Mouse (Mus musculus) forebrain, embryonic 14.5 days (tissue): Measurements from ENCODE around the gene 4930452B06Rik. TPM values are rescaled to one million over a fixed set of nuclear protein-coding genes. Genes with fewer than 3 reads are reported as not detected.

Experiments used
- ATAC-seq: fragments of 200-750 bp; cut with Nextera tagmentation; 2 replicates; pipeline ENCODE4 v1.8.0; 2017; ENCODE audit warnings: mild to moderate bottlenecking, moderate library complexity
- DNase-seq: peaks from one replicate; pipeline ENCODE4 v3.0.0-alpha.2; 2015; ENCODE audit warnings: low spot score
- H3K27ac ChIP-seq: fragments of 300-500 bp; sonication (generic); 2 replicates; pipeline ENCODE4 v1.5.1; 2014; ENCODE audit warnings: low read depth, mild to moderate bottlenecking, control low read depth, low read length, moderate library complexity
- H3K27me3 ChIP-seq: fragments of 300-500 bp; sonication (generic); replicated peaks from 2 replicates; pipeline ENCODE4 v1.6.1; 2014; ENCODE audit warnings: low read length, control low read depth, mixed read lengths; ENCODE audit not compliant: control insufficient read depth, insufficient read depth
- H3K36me3 ChIP-seq: fragments of 300-500 bp; sonication (generic); 2 replicates; pipeline ENCODE4 v1.6.1; 2014; ENCODE audit warnings: low read length, control low read depth; ENCODE audit not compliant: control insufficient read depth, insufficient read depth
- H3K4me1 ChIP-seq: fragments of 300-500 bp; sonication (generic); 2 replicates; pipeline ENCODE4 v1.6.1; 2014; ENCODE audit warnings: antibody characterized with exemption, low read length, control low read depth; ENCODE audit not compliant: control insufficient read depth, insufficient read depth
- H3K4me2 ChIP-seq: fragments of 300-500 bp; sonication (generic); 2 replicates; pipeline ENCODE4 v1.6.1; 2014; ENCODE audit warnings: mild to moderate bottlenecking, control low read depth, low read length
- H3K4me3 ChIP-seq: fragments of 300-500 bp; sonication (generic); 2 replicates; pipeline ENCODE4 v1.5.1; 2014; ENCODE audit warnings: low read depth, low read length, control low read depth
- H3K9ac ChIP-seq: fragments of 300-500 bp; sonication (generic); 2 replicates; pipeline ENCODE4 v1.6.1; 2014; ENCODE audit warnings: mild to moderate bottlenecking, low read length, control low read depth, moderate library complexity
- H3K9me3 ChIP-seq: fragments of 300-500 bp; sonication (generic); replicated peaks from 2 replicates; pipeline ENCODE4 v1.6.1; 2016; ENCODE audit warnings: low read length, control low read depth, mixed read lengths; ENCODE audit not compliant: control insufficient read depth
- WGBS: fragments of 180-500 bp; shearing (Covaris S2); extraction: QIAGEN DNeasy Blood & Tissue Kit; methylation state at CpG from one replicate; pipeline ENCODE4 v1.1.7; 2014; 5-methylcytosine and 5-hydroxymethylcytosine counted together
- polyA plus RNA-seq: library from polyadenylated mRNA; unstranded; fragments of >200 nt; fragmentation: Nextera tagmentation; extraction: Ambion mirVana; gene quantifications from 2 replicates; pipeline ENCODE4 v1.2.1, GENCODE M21; 2014

4930452B06Rik gene
- 7.1 and 7.5 TPM in 2 replicates for polyA plus RNA-seq

DNA sequence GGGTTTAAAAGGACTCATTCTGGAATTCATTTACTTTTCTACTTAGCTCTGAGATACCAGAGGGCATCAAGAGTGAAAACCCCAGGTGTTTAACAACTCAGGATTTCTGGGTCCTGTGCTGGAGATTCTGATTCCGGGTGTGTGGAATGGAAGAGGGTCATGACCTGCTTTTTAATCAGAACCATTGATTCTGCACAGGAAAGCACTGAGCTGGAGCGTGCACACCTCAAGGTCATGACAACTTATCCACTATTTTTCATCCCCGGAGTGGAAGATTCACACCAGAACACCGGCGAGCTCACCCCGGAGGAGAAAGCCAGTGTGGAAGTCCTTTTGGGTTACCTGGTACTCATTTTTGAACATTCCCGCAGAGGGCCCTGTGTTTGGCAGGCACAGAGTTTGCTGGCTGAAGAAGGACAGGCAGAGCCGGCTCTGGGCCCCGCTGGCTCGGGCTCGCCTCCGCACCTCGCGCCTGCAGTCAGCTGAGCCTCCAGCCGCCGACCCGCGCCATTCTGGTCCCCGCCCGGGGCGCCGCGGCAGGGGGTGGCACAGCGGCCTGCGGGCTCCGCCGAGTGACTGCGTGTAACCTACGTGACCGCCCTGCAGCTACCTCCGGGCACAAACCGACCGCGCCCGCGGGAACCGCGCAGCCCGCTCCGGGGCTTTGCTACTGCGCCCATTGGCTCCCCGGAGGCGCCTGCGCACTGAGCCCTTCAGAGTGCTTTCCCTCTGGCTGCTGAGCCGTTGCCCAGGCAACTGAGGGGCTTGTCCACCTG is at the start of gene 4930452B06Rik:
Gene 4930452B06Rik, minus strand, starts transcription at position 605 of the 776 bp plus-strand sequence.
- peaks cover 2% of the 10 kb centered on the region; the same call in 1 of the 2 replicates for H3K4me1 ChIP-seq
- H3K36me3 ChIP-seq = no peaks in the 10 kb centered on the region
- H3K4me2 ChIP-seq = peak within 1 kb of the TSS; percentile 71
- H3K9ac ChIP-seq = peak within 1 kb of the TSS; percentile 83
- WGBS = 1% methylated on average over 42 of the region's 45 CpGs
- no peaks in the 10 kb centered on the region for H3K9me3 ChIP-seq
- peak within 1 kb of the TSS; percentile 62 for H3K4me3 ChIP-seq
- H3K27ac ChIP-seq = peak within 1 kb of the TSS; percentile 27; the same call in 1 of the 2 replicates
- ATAC-seq (peak; percentile 99), DNase-seq (peak; percentile 91)
- no peaks in the 10 kb centered on the region for H3K27me3 ChIP-seq

DNA sequence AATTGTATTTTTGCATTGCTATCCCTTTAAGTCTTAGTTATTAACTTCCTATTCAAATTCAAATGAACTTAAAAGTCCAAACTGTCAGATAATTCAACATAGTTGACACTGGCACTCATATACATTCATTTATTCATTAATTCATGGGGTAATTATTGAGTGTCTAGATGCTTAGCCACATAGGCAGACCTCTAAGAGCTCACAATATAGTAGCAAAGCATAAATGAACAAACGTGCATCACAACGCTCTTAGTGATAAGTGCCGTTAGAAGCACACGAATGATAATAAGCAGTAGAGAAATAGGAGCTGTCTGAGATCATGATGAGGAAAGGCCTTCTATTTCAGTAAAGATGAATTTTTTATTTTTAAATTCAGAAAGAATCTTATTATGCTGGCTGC is 46.6 kb upstream of the 4930452B06Rik start:
- 66% methylated on average over 4 of the region's 4 CpGs for WGBS
- no peak overlapping the region for H3K27ac ChIP-seq
- no peaks in the 10 kb centered on the region for H3K36me3 ChIP-seq
- peak; percentile 54; the same call in 1 of the 2 replicates for ATAC-seq
- no peaks in the 10 kb centered on the region for H3K9me3 ChIP-seq
- no peak overlapping the region for H3K4me2 ChIP-seq
- no peak overlapping the region for H3K4me3 ChIP-seq
- H3K9ac ChIP-seq = no peak overlapping the region
- H3K4me1 ChIP-seq = no peaks in the 10 kb centered on the region
- no peaks in the 10 kb centered on the region for H3K27me3 ChIP-seq
- peak; percentile 36 for DNase-seq

DNA sequence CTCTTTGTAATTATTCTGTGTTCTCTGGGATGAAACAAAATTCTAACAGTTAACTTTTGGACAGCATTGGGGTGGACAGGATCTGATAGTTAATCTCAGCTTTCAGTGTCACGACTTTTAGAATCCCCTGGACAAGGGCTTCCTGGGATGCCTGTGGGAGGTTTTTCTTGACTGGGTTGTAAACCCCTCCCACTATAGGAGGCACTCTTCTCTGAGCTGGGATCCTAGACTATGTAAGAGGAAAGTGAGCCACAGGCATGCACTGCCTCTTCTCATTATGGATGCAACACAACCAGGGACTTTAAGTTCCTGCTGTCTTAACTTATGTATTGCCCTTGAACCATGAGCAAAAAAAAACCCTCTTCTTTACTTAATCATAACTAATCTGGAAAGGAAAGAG is 23.4 kb upstream of the 4930452B06Rik start:
- Histone ChIP-seq H3K27ac (no peak overlapping the region), H3K9ac (no peak overlapping the region)
- ATAC-seq = no peak

DNA sequence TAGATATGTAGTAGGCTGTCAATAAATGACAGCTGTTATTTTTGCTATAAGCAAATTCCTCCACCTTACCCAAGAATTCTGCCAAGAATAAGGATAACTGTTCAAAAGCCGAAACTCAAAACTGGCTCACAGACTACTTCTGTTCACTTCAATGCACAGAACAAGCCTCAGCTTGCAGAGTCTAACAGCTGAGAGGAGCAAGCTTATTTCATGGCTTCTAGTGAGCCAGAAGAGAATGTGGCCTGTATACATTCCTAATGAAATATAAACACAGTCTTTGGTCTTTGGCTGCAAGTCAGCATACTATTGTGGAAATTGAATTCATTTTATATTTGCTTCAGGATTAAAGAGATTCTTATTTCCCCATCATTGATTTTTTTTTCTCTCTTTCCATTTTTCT is 22.4 kb upstream of the 4930452B06Rik start:
- 62% methylated on average over 1 of the region's 1 CpGs for WGBS

More for the DNA sequence above, 23.4 kb upstream of the 4930452B06Rik start:
- Histone ChIP-seq H3K4me1 (no peaks in the 10 kb centered on the region), H3K4me3 (no peak overlapping the region), H3K9me3 (no peaks in the 10 kb centered on the region), H3K36me3 (no peaks in the 10 kb centered on the region), H3K4me2 (no peak overlapping the region), H3K27me3 (no peaks in the 10 kb centered on the region)
- DNase-seq = no peak
- WGBS = 6% methylated on average over 1 of the region's 1 CpGs

DNA sequence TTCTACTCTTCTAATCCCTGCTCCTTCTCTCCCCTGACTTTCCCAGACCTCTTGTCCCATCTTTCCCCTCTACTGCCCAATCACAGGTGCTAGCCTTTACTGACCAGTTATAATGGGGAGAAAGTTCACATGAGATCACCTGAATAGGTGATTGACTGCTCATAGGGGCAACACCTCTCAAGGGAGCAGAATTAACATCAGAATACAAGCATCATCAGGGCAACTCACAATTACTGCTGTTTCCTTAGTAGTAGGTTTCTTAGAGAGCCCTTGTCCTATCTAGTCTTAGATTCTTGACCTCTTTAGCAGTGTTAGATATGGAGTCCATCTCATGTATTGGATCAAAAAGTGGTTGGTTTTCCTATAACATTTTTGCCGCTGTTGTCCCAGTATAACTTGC is 20.1 kb upstream of the 4930452B06Rik start:
- ATAC-seq (no peak), DNase-seq (no peak)
- Histone ChIP-seq H3K4me1 (no peaks in the 10 kb centered on the region), H3K27ac (no peak overlapping the region), H3K9ac (no peak overlapping the region), H3K9me3 (no peaks in the 10 kb centered on the region), H3K4me2 (no peak overlapping the region), H3K27me3 (no peaks in the 10 kb centered on the region), H3K36me3 (no peaks in the 10 kb centered on the region), H3K4me3 (no peak overlapping the region)
- WGBS = 100% methylated on average over 1 of the region's 1 CpGs

More for the DNA sequence above, 22.4 kb upstream of the 4930452B06Rik start:
- Histone ChIP-seq H3K27ac (no peak overlapping the region), H3K36me3 (no peaks in the 10 kb centered on the region), H3K4me2 (no peak overlapping the region), H3K4me3 (no peak overlapping the region), H3K27me3 (no peaks in the 10 kb centered on the region), H3K4me1 (no peaks in the 10 kb centered on the region), H3K9ac (no peak overlapping the region), H3K9me3 (no peaks in the 10 kb centered on the region)
- DNase-seq = peak; percentile 13
- ATAC-seq = no peak

DNA sequence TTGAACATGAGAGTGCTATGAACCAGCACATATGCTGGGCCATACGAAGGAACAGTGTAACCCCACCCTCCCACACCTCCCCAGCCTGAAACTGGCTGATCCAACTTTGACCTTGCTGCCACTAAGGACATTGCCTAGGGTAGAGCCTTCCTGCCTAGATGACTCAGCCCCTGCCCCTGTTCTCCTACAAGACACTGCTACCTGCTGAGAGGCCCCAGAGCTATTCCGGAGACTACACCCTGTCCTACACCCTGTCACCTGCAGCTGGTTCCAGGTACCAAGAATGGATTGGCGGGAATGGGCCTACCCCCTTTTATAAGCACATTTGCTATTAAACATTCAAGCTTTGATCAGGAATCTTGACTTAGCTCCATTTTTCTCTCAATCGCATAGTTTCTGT is 13.9 kb upstream of the 4930452B06Rik start:
- Histone ChIP-seq H3K36me3 (no peaks in the 10 kb centered on the region), H3K27ac (no peak overlapping the region), H3K4me3 (no peak overlapping the region), H3K4me1 (no peaks in the 10 kb centered on the region), H3K9me3 (no peaks in the 10 kb centered on the region), H3K9ac (no peak overlapping the region), H3K4me2 (no peak overlapping the region), H3K27me3 (no peaks in the 10 kb centered on the region)
- no peak for DNase-seq
- no peak for ATAC-seq
- WGBS = 94% methylated on average over 4 of the region's 4 CpGs

DNA sequence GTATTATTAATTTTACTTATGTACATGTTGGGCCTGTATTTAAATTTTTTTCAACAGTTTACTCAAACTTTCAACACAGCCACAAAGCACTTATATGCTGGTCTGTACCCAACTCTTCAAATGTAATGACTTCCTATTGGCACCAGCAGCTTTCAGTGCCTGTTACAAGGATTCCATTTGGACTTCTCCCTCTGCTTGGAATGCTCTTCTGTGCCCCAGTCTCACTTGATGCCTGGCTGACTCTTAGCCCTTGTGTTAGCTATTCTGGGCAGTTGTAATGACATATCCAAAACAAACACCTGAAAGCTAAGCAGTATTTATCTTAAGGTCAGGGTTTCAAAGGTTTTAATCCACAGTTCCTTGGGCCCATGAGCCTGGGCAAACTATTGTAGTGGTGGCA is 5.7 kb downstream of the 4930452B06Rik start:
- Histone ChIP-seq H3K9ac (no peak overlapping the region), H3K4me2 (no peak overlapping the region), H3K9me3 (no peaks in the 10 kb centered on the region), H3K4me3 (no peak overlapping the region), H3K27me3 (no peaks in the 10 kb centered on the region), H3K27ac (no peak overlapping the region), H3K36me3 (no peaks in the 10 kb centered on the region), H3K4me1 (peaks cover 1% of the 10 kb centered on the region; the same call in 1 of the 2 replicates)
- no peak for DNase-seq
- ATAC-seq = no peak

DNA sequence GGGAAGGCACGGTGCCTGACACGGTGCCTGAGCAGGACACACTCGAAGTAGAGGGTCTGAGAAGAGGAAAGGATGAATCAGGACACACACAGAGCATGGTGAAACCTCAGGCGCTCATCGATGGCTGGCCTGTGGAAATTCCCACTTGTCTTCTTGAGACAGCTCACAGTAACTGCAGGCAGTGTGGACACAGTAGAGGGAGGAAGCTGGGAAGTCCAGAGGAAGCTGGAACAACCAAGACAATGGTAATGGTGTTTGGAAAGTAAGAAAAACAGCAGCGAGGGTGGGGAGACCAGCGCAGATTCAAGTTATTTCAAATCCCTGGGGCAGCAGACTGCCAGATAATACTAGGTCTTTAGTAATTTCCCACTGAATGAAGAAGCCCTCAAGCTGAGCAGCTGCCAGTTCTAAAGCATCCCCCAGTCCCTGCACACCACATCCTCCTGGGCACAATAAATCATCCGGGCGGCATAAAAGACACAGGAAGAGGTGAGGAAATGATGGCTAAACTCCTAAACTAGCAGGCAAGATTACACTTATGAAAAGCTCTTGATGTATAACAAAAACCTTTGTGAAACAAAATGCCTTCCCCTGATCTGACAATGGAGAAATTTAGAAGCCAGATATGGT is 24.3 kb downstream of the 4930452B06Rik start:
- Histone ChIP-seq H3K9me3 (no peaks in the 10 kb centered on the region), H3K4me2 (no peak overlapping the region), H3K27ac (no peak overlapping the region), H3K4me1 (no peaks in the 10 kb centered on the region), H3K9ac (no peak overlapping the region), H3K27me3 (no peaks in the 10 kb centered on the region), H3K4me3 (no peak overlapping the region), H3K36me3 (no peaks in the 10 kb centered on the region)
- WGBS = 79% methylated on average over 9 of the region's 9 CpGs
- ATAC-seq = no peak
- no peak for DNase-seq

DNA sequence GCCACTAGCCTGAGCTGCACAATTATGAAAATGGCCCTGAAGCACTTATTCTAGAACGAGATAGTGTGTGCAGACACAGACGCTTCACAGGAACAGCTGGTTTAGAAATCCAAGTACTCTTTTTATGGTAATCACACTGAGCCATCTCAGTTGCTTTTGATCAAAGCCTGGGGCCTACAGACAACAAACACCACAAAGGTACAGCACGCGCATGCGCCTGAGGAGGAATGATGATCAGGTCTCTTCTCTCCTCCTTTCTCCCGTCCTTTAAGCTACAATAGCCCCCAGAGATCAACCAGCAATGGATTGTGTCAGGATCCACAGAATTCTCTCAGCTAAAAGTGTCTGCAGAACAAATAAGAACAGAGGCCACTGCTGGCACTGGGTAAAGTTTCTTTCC is 33.8 kb downstream of the 4930452B06Rik start:
- no peaks in the 10 kb centered on the region for H3K4me1 ChIP-seq
- no peak overlapping the region for H3K4me3 ChIP-seq
- 83% methylated on average over 6 of the region's 6 CpGs for WGBS
- ATAC-seq (no peak), DNase-seq (no peak)
- H3K27me3 ChIP-seq = no peaks in the 10 kb centered on the region
- no peak overlapping the region for H3K4me2 ChIP-seq
- H3K36me3 ChIP-seq = no peaks in the 10 kb centered on the region
- no peak overlapping the region for H3K27ac ChIP-seq
- H3K9me3 ChIP-seq = no peaks in the 10 kb centered on the region
- H3K9ac ChIP-seq = no peak overlapping the region
